Mouse (Mus musculus) liver, embryonic 15.5 days (tissue): ENCODE measurements around the gene B3gnt9. TPM values are rescaled to one million over a fixed set of nuclear protein-coding genes. Genes with fewer than 3 reads are reported as not detected.
A peak's percentile ranks its signal among the peaks of the same experiment; 100 is the strongest.

Experiments
- ATAC-seq: fragments of 200-750 bp; cut with Nextera tagmentation; 2 replicates; pipeline ENCODE4 v1.8.0; 2017; ENCODE audit warnings: moderate number of reproducible peaks, mild to moderate bottlenecking, moderate library complexity; ENCODE audit not compliant: insufficient read depth
- H3K27ac ChIP-seq: fragments of 300-500 bp; sonication (generic); replicated peaks from 2 replicates; pipeline ENCODE4 v1.5.1; 2015; ENCODE audit warnings: mild to moderate bottlenecking, inconsistent platforms
- H3K27me3 ChIP-seq: fragments of 300-500 bp; sonication (generic); 2 replicates; pipeline ENCODE4 v1.6.1; 2015; ENCODE audit warnings: mild to moderate bottlenecking, inconsistent platforms
- H3K36me3 ChIP-seq: fragments of 300-500 bp; sonication (generic); replicated peaks from 2 replicates; pipeline ENCODE4 v1.6.1; 2015; ENCODE audit warnings: moderate library complexity, mild to moderate bottlenecking, inconsistent platforms
- H3K4me1 ChIP-seq: fragments of 300-500 bp; sonication (generic); replicated peaks from 2 replicates; pipeline ENCODE4 v1.6.1; 2015; ENCODE audit warnings: inconsistent platforms
- H3K4me2 ChIP-seq: fragments of 300-500 bp; sonication (generic); 2 replicates; pipeline ENCODE4 v1.6.1; 2015; ENCODE audit warnings: moderate library complexity, mild to moderate bottlenecking, inconsistent platforms
- H3K4me3 ChIP-seq: fragments of 300-500 bp; sonication (generic); replicated peaks from 2 replicates; pipeline ENCODE4 v1.5.1; 2015; ENCODE audit warnings: mild to moderate bottlenecking, inconsistent platforms
- H3K9ac ChIP-seq: fragments of 300-500 bp; sonication (generic); 2 replicates; pipeline ENCODE4 v1.6.1; 2015; ENCODE audit warnings: moderate library complexity, mild to moderate bottlenecking, inconsistent platforms
- H3K9me3 ChIP-seq: fragments of 300-500 bp; sonication (generic); replicated peaks from 2 replicates; pipeline ENCODE4 v1.6.1; 2016; ENCODE audit warnings: inconsistent platforms
- WGBS: fragments of 180-500 bp; shearing (Covaris S2); methylation state at CpG from one replicate; pipeline ENCODE4 v1.1.7; 2015; ENCODE audit warnings: mixed read lengths; ENCODE audit not compliant: insufficient replicate concordance; 5-methylcytosine and 5-hydroxymethylcytosine counted together
- polyA plus RNA-seq: library from polyadenylated mRNA; unstranded; fragments of >200 nt; fragmentation: Nextera tagmentation; extraction: Ambion mirVana; gene quantifications from 2 replicates; pipeline ENCODE4 v1.2.1, GENCODE M21; 2015

Gene B3gnt9
- 2.3 and 2.4 TPM in 2 replicates for polyA plus RNA-seq

DNA sequence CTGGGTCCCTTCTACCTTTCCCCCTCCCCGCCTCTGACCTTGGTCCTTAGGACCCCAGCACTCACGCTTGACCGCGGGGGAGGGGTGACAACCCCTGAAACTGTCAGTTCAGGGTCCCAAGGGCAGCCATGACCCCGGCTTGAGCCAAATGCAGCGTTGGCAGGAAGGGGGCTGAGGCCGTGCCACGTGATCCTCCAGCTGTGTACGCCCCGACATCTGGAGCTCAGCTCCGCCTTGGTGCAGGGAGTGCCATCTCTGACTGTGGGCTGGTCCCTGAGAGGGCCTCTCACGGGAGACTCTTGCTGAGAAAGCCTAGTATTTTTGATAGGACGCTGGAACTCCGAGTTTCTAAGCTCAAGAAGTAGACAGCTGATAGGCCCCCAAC, at the start of gene B3gnt9:
B3gnt9 (minus strand) TSS at position 188 of the 385 bp plus-strand sequence.
- Histone ChIP-seq H3K27me3 (peaks cover 48% of the 10 kb centered on the region), H3K36me3 (peaks cover 38% of the 10 kb centered on the region), H3K9me3 (no peaks in the 10 kb centered on the region), H3K27ac (peak within 1 kb of the TSS; percentile 84), H3K9ac (peak within 1 kb of the TSS; percentile 66), H3K4me1 (peaks cover 55% of the 10 kb centered on the region), H3K4me2 (peak within 1 kb of the TSS; percentile 100), H3K4me3 (peak within 1 kb of the TSS; percentile 74)
- peak; percentile 92 for ATAC-seq
- 2% methylated on average over 14 of the region's 14 CpGs for WGBS

DNA sequence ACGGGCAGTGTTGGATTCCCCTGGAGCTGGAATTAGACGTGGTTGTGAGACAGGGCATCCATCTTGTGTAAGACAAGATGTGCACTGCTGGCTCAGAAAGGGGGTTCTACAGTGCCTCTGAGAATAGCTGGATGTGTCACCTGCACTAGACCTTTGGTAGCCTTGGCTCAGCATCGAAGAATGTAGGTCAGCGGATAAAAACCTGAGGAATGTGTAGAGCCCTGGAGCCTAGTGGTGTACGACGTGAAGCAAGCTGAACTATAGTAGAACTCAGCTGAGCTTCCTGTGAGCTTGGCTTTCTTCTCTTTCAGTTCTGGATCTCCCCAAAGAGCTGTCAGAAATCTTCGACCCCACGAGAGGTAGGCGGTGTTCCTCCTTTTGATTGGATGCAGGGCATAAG, 48.9 kb upstream of the B3gnt9 start:
- peak overlapping the region; percentile 80; the same call in 1 of the 2 replicates for H3K4me2 ChIP-seq
- H3K36me3 ChIP-seq = peaks cover 98% of the 10 kb centered on the region
- H3K9ac ChIP-seq = no peak overlapping the region
- H3K27me3 ChIP-seq = no peaks in the 10 kb centered on the region
- H3K9me3 ChIP-seq = no peaks in the 10 kb centered on the region
- no peak for ATAC-seq
- H3K27ac ChIP-seq = peak overlapping the region; percentile 98
- H3K4me3 ChIP-seq = no peak overlapping the region
- H3K4me1 ChIP-seq = peaks cover 71% of the 10 kb centered on the region
- 85% methylated on average over 9 of the region's 9 CpGs for WGBS

DNA sequence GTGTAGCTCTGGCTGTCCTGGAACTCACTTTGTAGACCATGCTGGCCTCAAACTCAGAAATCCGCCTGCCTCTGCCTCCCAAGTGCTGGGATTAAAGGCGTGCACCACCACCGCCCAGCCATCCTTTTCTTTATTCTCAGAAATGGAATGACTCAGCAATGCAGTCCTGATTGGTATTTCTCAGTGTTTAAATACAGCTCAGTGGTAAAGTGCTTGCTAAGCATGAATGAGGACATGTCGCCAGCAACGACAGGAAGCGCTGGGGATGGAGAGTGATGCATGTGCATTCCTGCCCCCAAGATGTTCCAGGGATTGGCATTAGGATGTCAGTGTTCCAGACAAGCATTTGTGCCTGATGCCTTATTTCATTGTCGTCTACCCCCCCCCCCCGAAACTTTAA, 48.4 kb upstream of the B3gnt9 start:
- ATAC-seq = no peak
- peak overlapping the region; percentile 77; the same call in 1 of the 2 replicates for H3K4me3 ChIP-seq
- H3K4me1 ChIP-seq = peaks cover 76% of the 10 kb centered on the region
- H3K27ac ChIP-seq = peak overlapping the region; percentile 98
- no peaks in the 10 kb centered on the region for H3K27me3 ChIP-seq
- H3K9me3 ChIP-seq = no peaks in the 10 kb centered on the region
- H3K36me3 ChIP-seq = peaks cover 98% of the 10 kb centered on the region
- H3K9ac ChIP-seq = no peak overlapping the region
- peak overlapping the region; percentile 80 for H3K4me2 ChIP-seq
- WGBS = 65% methylated on average over 8 of the region's 8 CpGs

DNA sequence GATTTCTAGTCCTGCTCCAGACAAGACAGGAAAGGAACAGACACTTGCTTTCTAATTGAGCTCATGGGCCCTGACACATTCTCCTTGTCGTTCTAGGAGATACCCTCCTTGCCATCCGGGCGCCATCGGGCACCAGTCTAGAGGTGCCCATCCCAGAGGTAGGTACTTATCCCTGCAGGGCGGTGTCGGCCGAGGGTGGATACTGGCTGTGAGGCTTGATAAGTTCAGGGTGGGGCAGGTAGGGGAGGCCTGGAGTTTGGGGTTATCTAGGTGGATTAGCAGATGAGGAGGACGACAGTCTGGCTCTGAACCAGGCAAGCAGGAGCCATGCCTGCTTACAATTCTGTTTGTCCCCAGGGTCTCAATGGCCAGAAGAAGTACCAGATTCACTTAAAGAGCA, 45.0 kb upstream of the B3gnt9 start:
- Histone ChIP-seq H3K4me1 (peaks cover 85% of the 10 kb centered on the region), H3K36me3 (peaks cover 63% of the 10 kb centered on the region), H3K4me2 (peak overlapping the region; percentile 80), H3K27ac (peak overlapping the region; percentile 98), H3K27me3 (peaks cover 3% of the 10 kb centered on the region; the same call in 1 of the 2 replicates), H3K9ac (peak overlapping the region; percentile 88), H3K4me3 (peak overlapping the region; percentile 77), H3K9me3 (no peaks in the 10 kb centered on the region)
- WGBS = 16% methylated on average over 8 of the region's 8 CpGs
- peak; percentile 94 for ATAC-seq

DNA sequence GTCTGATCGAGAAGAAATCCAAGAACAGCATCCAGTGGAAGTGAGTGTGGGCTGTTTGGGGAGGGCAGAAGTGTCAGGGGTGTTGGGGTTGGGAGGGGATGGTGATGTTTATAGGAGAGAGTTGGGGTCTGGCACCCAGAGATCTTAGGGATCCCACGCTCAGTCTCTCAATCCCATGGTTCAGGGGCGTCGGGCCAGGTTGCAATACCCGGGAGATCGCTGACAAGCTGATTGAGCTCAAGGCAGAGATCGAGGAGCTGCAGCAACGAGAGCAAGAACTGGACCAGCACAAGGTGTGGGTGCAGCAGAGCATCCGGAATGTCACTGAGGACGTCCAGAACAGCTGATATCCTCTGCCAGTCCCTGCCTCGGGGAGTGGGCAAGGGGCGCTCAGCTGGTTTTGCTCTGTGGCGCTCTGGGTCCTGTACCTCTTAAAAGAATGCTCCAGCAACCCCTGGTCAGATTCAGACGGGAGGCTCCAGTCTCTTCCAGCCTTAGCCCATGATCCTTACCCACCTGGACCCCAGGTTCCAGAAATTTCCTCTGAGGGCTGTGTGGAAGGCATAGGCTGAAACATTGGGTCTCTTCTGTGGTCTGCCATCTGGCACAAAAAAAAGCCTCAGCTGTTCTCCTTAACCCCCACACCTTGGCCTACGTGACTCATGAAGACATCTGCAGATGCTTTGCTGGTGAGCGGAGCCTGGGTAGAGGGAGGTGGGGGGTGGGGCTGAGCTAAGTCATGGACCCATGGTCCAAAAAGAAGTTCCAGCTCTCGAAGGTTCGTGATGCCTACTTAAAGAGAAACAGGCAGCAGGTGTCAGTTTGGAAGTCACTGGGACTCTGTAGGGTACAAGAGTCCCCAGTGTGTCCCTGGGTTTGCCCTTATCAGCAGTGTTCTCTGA, 43.6 kb upstream of the B3gnt9 start:
- ATAC-seq = peak; percentile 10

DNA sequence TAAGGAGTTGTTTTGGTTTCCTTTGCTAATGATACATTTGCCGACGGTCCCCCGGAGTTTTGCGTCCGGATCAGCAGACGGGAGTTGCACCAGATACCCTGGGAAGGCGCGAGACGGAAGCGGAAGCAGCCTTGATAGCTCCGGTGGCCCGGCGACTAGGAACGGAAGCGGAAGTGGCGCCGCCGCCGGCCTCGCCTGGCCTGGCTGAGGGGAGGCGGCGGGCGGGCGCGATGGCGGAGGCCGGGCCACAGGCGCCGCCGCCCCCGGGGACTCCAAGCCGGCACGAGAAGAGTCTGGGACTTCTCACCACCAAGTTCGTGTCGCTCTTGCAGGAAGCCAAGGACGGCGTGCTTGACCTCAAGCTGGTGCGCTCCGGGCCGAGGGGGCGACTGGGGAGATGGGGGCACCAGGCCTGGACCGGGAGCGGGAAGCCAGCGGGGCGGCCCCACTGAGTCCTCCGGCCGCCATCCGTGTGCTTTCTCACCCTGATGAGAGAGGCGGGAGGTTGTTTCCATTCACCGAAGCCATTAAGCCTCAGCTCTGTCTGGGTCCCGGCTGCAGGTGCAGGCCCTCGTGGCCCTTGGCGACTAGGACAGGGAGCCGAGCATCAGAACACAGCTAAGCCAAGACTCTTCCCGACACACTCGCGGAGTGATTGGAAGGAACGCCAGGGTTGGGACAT, 42.7 kb upstream of the B3gnt9 start, which contains the start of gene E2f4:
E2f4 (plus strand) TSS at position 153 of the 682 bp plus-strand sequence.
- under 1% methylated on average over 58 of the region's 58 CpGs for WGBS
- Histone ChIP-seq H3K4me1 (peaks cover 62% of the 10 kb centered on the region), H3K36me3 (peaks cover 40% of the 10 kb centered on the region), H3K9me3 (no peaks in the 10 kb centered on the region), H3K4me3 (peak within 1 kb of the TSS; percentile 77), H3K9ac (peak within 1 kb of the TSS; percentile 88), H3K4me2 (peak within 1 kb of the TSS; percentile 80), H3K27ac (peak within 1 kb of the TSS; percentile 98), H3K27me3 (peaks cover 6% of the 10 kb centered on the region)
- ATAC-seq = peak; percentile 66

More for the DNA sequence above, 43.6 kb upstream of the B3gnt9 start:
- peak overlapping the region; percentile 77 for H3K4me3 ChIP-seq
- H3K9me3 ChIP-seq = no peaks in the 10 kb centered on the region
- H3K9ac ChIP-seq = peak overlapping the region; percentile 88
- H3K27ac ChIP-seq = peak overlapping the region; percentile 98
- H3K4me2 ChIP-seq = peak overlapping the region; percentile 80
- WGBS = 18% methylated on average over 18 of the region's 18 CpGs
- peaks cover 72% of the 10 kb centered on the region for H3K4me1 ChIP-seq
- peaks cover 6% of the 10 kb centered on the region for H3K27me3 ChIP-seq
- peaks cover 50% of the 10 kb centered on the region for H3K36me3 ChIP-seq

DNA sequence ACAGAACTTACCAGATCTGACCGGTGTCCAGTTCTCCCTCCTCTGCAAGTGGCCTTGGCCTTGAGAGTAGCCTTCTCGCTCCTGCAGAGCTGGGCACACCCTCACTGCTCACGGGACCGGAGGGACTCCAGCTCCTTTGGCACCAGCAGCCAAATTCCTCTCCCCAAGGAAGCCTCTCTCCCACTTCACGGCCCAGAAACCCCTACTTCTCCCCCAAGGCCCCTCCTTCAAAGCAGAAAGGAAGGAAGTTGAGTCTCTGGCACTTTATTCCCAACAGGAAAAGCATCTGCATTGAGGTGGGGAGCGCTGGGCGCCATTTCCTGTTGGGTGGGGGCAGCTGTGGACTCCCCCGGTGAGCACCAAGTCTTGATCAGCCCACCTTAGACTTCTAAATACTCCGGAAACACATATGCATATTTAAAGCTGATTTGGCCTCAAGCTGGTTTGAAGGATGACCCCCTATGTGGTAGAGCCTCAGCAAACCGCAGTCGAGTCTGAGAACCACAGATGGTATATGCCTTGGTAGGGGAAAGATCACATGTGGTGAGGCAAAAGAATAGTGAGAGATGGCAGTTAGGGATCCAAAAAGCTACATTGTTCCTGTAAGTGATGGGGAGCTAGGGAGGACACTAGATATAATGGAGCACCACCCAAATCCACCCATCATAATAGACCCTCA, 41.1 kb upstream of the B3gnt9 start, which contains the start of gene Exoc3l:
Exoc3l (minus strand) TSS at position 207 of the 679 bp plus-strand sequence.
- Histone ChIP-seq H3K36me3 (peaks cover 24% of the 10 kb centered on the region), H3K27me3 (peaks cover 6% of the 10 kb centered on the region), H3K9me3 (no peaks in the 10 kb centered on the region), H3K4me2 (peak within 1 kb of the TSS; percentile 80), H3K9ac (peak within 1 kb of the TSS; percentile 88), H3K27ac (peak within 1 kb of the TSS; percentile 98), H3K4me3 (peak within 1 kb of the TSS; percentile 77), H3K4me1 (peaks cover 50% of the 10 kb centered on the region)
- WGBS = 30% methylated on average over 11 of the region's 11 CpGs
- ATAC-seq = no peak

DNA sequence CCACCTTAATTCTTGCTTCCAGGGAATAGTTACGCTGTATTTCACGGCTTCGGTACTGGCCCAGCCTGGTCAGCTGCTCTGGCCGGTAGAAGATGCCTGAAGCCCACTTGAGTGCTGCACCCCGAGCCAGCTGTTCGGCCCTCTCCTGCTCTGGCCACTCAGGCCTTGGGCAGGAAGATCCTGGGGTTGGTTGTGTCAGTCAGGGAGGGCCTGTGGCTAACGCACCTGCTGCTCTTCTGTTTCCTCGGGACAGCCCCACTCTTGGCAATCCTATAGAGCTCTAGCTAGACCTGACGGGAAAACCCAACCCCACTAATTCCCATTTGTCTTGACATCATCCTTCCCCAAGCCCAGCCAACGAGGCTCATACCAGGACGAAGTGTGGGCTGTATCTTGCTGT, 40.3 kb upstream of the B3gnt9 start:
- Histone ChIP-seq H3K4me2 (peak overlapping the region; percentile 23), H3K4me1 (peaks cover 50% of the 10 kb centered on the region), H3K27me3 (peaks cover 12% of the 10 kb centered on the region), H3K36me3 (peaks cover 16% of the 10 kb centered on the region), H3K9ac (no peak overlapping the region), H3K9me3 (no peaks in the 10 kb centered on the region), H3K27ac (0 out of 2 replicates have a peak overlapping the region, but pooled peaks have one; percentile 98), H3K4me3 (peak overlapping the region; percentile 17; the same call in 1 of the 2 replicates)
- 64% methylated on average over 11 of the region's 11 CpGs for WGBS
- no peak for ATAC-seq

DNA sequence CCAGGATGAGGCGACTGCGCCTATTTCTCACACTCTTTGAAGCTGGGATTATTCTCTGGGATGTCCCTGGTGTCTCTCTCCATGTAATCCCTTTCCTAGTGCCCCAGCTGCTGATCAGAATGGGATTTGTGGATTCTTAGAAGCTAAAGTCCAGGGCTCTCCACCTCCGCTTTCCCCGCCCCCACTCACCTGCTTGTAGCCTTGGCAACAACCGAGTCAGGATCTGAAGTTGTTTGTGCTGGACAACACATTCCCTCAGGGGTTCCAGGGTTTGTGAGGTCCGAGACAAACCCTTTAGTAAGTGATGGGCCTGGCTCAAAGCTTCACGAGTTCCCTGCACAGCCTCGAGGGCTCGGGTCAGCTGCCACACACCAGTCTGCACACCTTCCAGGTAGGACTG, 39.8 kb upstream of the B3gnt9 start:
- no peak for ATAC-seq
- Histone ChIP-seq H3K36me3 (peaks cover 11% of the 10 kb centered on the region), H3K9ac (no peak overlapping the region), H3K9me3 (no peaks in the 10 kb centered on the region), H3K4me3 (peak overlapping the region; percentile 17; the same call in 1 of the 2 replicates), H3K27me3 (peaks cover 17% of the 10 kb centered on the region), H3K27ac (no peak overlapping the region), H3K4me2 (peak overlapping the region; percentile 23), H3K4me1 (peaks cover 53% of the 10 kb centered on the region)
- 73% methylated on average over 9 of the region's 9 CpGs for WGBS

DNA sequence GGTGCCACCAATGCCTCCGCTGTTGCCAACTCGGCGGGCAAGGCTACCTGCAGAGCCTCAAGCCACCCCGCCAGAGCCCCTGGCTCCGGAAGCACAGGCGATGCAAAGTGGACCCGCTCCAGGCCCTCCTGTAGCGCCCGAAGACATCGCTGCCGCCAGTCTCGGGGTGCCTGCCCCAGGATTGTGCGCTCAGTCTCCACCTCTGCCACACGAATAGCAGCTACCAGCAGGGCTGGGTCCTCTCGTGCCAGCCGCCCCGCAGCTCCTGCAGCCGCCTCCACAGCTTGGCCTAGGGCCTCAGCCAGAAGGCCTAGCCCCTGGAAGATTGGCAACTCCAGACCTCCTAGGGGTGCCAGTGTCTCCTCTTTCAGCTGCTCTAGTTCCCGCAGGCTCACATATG, 38.5 kb upstream of the B3gnt9 start:
- Histone ChIP-seq H3K9me3 (no peaks in the 10 kb centered on the region), H3K27ac (no peak overlapping the region), H3K27me3 (peaks cover 28% of the 10 kb centered on the region), H3K36me3 (no peaks in the 10 kb centered on the region), H3K4me1 (peaks cover 55% of the 10 kb centered on the region), H3K4me3 (no peak overlapping the region), H3K4me2 (no peak overlapping the region), H3K9ac (no peak overlapping the region)
- WGBS = 80% methylated on average over 19 of the region's 19 CpGs
- no peak for ATAC-seq
